Mouse (Mus musculus) thymus, postnatal 0 days (tissue): ENCODE measurements around the gene Ppm1b. TPM values are rescaled to one million over a fixed set of nuclear protein-coding genes. Genes with fewer than 3 reads are reported as not detected.

Experiments used
- DNase-seq: peaks from one replicate; pipeline ENCODE4 v3.0.0-alpha.2; 2015; ENCODE audit warnings: low spot score
- polyA plus RNA-seq: library from polyadenylated mRNA; unstranded; fragments of >200 nt; fragmentation: Nextera tagmentation; extraction: Ambion mirVana; gene quantifications from 2 replicates; pipeline ENCODE4 v1.2.1, GENCODE M21; 2015

Gene Ppm1b
- polyA plus RNA-seq, 1 experiment from 2014 or later: 72.9 TPM

DNA sequence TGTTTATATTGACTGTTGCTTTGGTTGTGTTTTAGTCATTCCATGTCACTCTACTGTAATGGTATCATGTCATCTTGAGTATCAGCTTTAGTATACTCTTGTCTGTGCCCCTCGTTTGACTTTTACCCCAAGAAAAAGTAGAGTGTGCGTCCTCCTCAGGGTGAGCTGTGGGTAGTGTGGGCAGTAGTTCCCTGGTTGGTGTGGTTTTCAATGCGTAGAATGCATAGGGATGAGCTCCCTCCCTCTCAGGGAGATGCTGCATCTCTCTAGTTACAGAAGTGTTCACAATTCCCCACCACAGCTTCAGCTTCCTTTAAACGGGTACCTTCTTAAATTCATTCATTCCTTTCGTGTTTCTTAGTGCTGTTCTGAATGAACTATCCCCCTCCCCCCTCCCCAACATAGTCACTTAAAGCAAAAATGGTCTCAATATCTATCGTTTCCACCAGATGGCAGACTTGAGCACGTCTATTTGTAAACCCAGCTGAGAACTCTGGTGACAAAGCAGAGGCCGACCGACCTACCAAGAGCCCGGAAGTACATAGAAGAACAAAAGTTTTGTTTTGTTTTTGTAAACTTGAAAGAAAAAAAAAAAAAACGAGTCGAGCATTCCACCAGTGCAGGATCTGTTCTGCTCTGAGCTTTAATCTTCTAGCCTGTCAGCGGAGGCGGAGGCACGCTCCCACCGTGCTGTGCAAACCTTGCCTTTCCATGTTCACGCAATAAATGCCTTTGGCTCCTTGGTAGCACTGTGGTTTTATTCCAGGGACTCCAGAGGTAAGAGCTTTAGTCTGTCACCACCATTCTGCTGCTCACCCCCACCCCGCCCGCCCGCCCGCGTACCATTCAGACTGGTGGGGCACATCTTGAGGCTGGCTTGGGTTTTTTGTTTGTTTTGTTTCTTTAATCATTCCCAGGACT is 67.0 kb downstream of the Ppm1b start:
- peak; percentile 88 for DNase-seq

DNA sequence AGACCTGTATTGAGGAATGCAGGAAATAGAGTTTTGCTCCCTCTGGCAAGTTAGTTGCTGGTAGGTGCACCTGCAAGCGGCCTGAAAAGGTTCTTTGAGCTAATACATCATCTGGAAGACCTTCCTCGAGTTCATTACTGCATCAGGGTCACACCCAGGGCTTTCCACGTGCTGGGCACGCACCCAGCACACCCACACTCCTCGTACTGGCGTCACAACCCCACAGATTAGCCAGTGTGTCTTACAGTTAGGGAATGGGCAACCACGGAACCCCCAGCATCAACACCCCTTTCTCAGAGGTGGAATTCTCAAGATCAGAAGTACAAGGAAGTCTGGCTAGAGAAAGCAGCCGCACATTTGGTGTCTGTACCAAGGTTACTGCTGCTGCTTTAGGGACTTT is 67.7 kb downstream of the Ppm1b start:
- no peak for DNase-seq

DNA sequence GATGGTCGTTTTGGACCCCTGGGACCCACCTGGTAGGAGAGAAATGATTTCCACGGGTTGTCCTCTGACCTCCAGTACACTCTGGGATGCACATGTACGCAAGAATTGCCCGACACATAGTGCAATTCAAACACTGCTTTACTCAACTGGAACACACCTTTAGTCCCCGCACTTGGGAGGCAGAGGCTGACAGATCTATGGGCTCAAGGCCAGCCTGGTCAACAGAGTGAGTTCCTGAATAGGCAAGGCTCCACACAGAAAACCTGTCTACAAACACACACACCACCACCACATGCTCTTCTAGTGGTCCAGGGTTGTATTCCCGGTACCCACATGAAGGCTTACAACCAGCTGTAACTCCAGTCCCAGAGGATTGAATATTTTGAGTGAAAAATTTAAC is 68.6 kb downstream of the Ppm1b start:
- DNase-seq: no peak

DNA sequence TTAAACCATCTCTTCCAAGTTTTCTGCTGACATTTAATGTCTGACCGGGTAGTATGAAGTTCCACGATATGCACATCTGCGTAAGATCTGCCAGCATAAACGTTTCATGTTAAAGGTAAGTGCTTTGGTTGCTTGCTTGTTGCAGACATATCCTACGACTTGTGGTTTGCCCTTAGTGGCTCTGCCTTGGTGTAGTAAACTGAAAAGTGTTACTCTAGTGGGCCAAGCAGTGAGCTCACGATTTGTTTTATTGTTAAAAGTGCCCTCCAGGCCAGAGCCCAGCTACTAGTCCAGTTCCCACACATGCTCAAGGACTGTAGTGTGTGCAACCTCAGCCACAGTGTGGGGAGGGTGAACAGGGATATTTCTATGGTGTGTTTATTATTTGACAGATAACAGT is 69.9 kb downstream of the Ppm1b start:
- DNase-seq: no peak

DNA sequence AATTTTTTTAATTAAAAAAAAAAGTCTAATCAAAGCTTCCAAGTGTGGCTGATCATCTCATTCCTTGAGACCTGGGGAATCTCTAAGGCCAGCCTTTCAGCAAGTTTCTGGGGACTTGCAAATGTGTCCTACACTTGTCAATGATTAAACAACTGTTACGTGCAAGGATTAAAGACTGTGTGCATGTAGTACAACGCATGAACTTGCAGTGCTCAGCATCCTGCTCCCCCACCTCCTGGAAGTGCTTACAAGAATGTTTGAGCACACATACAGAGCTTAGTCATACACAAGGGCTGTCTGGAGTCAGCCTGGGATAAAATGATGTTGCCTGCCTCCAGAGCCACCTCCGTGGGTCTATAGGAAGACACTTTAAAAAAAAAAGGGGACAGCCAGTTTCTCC is 70.7 kb downstream of the Ppm1b start:
- no peak for DNase-seq

DNA sequence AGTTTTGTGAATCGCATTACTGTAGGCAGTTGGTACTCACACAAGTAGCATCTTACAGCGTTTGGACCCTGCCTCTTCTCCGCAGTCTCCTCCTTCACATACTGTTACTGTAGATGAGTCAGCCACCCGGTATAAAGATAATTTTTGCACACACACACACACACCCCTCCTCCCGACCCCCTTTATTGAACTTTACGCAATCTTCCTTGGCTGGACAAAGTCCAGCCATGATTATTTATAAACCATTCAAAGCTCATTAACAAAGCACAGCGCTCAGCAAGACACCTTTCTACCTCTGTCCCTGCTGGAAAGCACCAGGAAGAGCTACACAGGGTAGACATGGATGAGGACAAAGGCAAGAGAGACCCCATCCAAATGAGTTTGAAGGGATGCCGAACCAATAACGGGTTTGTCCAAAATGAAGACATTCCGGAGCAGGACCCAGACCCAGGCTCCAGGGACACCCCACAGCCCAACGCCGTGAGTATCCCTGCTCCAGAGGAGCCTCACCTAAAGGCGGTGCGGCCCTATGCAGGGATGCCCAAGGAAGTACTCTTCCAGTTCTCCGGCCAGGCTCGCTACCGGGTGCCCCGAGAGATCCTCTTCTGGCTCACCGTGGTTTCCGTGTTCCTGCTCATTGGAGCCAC is 71.7 kb downstream of the Ppm1b start, which contains the start of gene Slc3a1:
Slc3a1 (plus strand) TSS at position 284 of the 647 bp plus-strand sequence.
- DNase-seq: no peak

DNA sequence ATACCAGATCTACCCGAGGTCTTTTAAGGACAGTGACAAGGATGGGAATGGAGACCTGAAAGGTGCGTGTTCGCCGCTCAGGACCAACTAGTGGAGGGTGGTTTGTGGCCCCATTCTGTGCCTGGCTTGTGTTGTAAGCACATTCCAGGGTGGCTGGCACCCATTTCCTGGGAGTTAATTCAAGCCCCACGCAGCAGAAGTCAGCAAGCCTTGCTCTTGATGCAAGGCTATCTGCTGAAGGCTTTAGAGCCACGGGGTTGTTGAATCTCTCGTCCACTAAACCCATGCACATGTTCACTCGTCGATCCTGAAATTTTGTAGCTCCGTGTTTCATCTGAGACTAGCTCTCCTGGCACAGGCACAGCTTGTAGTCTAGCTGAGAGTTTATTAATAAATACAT is 72.3 kb downstream of the Ppm1b start:
- no peak for DNase-seq

DNA sequence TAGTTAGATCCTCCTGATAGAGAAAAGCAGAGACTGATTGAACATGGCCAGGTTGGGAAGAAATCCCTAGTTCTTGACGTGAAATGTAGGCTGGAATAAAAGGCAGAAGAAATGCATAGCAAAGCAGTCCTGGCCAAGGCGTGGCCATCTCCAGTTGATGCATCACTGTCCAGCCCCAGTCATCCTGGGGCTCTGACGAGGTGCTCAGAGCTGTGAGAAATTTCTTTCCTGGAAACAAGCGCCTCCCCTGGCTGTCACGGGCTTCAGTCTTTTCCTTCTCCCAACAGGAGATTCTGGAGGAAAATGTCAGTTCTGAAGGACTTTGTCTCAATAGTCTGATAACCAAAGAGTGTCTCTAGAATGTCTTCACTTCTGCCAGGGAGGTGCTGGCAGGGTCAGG is 74.1 kb downstream of the Ppm1b start:
- DNase-seq: no peak

DNA sequence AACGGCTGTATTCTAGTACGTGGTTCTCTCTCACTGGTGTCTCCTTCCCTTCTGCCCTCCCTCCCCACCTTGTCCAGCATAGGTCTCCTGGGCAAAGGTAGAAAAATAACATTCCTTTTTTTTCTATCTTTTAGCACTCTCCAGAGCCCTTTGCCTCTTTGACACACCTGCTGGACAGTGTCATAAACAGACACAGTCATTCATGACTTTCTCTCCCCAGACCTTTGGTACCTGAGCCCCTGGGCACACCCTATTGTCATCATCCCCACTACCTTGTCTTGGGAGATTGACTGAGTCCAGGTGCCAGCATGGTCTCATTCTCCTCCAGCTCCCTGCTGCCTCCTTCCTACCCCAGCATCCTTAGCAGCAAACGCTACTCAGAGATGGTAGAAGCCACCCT is 76.5 kb downstream of the Ppm1b start:
- DNase-seq: no peak

DNA sequence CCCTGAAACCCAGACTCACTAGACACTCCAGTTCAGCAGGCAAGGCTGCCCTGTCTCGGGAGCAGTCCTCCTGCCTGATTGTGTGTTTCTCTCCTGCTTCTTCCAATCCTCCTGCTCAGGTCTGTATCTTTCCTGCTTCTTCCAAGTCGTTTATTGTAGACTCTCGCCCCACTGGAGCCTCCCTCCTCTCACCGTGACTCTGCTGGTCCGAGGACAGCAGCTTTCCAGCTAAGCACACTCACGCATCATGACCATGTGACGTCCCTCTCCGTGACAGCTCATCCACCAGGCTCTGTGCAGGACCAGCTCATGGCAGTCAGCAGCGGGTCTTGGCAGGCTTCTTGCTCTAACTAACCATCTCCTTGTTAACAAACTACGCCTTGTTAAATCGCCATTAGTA is 77.5 kb downstream of the Ppm1b start:
- DNase-seq: no peak

DNA sequence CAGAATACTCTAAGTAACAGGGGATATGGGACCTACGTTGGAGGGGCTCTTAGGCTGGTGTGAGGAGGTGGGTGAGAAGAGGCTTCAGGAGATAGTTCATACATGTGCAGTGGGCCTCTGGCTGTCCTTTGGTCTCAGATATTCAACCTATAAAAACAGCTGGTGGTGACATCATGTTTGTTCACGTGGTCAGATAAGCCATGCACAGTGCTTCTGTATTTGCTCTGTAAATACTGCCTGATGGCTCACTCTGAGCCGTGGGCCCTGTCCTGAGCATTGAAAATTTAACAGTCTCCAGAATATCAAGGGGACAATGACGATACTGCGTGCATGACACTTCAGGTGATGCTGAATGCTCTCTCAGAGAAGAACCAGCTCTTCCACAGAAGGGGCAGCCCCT is 81.3 kb downstream of the Ppm1b start:
- DNase-seq: no peak

DNA sequence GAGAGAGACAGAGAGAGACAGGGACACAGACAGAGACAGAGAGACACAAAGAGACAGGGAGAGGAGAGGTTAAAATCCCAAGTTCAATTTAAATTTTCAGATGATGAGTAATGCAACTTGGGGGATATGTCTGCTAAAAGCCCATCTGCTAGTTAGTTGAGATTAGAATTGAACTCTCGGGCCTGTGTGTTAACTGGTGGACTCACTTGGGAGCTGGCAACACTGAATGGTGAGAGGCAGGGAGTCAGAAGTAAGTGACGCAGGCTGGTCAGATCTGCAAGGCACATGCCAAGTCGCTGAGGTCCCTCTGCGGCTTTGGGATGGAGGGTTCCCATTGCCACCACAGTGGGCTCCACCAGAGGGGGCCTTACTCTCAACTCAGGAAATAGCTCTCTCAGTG is 81.8 kb downstream of the Ppm1b start:
- DNase-seq: no peak

DNA sequence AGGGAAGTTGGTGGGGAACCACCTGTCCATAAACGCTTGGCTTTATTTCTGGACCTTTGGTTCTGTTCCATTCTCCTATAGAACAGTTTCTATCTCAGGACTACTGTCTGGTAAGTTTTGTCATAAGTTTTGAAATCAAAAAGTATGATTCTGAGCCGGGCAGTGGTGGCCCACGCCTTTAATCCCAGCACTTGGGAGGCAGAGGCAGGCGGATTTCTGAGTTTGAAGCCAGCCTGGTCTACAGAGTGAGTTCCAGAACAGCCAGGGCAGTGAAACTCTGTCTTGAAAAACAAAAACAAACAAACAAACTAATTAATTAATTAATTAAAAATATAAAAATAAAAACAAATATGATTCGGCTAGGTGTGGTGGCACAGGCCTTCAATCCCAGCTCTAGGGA is 82.2 kb downstream of the Ppm1b start:
- DNase-seq: no peak

DNA sequence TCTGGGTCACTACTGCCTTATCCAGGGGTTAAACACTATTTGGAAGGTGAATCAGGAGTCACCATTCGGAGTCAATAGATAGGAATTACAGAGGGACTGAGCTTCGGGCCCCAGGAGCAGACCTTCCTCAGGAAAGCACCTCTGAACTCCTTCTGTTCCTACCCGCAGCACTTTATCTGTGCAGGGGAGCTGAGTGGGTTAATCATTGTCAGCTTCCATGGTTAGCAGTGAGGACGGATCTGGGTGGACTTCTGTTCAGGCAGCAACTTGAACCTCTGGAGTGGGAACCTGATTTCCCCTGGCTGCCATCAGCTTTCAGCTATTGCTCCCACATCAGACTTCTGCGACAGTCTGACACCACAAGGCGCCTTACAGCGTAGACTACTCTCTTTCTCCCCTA is 84.4 kb downstream of the Ppm1b start:
- DNase-seq: no peak

DNA sequence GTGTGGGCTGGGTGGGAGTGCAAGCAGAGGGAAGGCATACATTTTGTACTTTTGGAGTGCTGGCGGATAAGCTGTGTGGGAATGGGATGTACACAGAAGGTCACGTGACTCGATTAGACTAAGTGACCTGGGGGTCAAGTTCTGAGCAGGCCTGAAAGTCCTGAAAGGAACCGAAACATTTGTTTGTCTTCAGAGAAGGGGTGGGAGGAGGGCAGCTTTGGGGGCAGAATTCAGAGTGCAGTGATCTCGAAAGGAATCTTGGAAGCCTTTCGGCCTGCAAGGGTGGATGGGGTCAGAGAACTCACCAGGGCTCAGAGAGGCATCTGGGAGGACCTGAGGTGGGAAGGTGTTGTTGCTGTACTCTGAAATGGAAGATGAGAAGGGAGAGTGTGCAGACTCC is 85.9 kb downstream of the Ppm1b start:
- DNase-seq: no peak

DNA sequence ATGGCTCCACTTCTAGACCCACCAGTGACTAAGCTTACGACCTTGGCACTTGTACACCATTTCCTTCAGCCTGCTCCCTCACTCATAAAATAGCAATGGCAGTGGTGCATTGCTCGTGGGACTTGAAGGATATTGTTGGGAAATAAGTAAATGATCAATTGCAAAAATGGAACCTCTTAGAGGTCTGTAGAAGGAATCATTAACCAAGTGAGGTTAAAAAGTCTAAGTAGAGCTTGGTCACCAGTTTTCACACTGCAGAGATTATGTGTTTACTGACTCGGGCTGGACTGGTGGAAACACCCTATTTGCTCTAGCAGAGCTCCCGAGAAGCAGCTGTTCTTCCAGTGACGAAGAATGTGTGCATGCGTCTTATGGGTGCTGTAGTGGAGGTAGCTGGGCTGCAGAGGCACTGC is 86.9 kb downstream of the Ppm1b start:
- no peak for DNase-seq

DNA sequence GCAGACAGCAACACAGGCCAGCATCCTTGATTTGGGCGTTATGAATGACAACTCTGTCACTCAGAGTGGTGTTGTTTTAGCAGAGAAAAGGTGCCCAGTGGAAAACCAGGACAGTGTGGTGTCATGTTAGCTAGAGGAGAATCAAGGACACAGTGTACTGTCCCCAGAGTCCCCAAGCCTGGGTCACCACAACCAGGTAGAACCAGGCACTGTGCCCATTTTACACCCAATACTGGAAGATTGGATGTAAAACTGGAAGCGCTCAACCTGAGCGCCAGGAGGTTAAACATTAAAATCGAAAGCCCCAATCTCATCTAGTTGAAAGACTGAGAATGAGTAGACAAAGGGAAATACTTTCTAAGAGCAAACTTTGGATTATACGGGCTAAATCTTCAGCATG is 87.9 kb downstream of the Ppm1b start:
- no peak for DNase-seq

DNA sequence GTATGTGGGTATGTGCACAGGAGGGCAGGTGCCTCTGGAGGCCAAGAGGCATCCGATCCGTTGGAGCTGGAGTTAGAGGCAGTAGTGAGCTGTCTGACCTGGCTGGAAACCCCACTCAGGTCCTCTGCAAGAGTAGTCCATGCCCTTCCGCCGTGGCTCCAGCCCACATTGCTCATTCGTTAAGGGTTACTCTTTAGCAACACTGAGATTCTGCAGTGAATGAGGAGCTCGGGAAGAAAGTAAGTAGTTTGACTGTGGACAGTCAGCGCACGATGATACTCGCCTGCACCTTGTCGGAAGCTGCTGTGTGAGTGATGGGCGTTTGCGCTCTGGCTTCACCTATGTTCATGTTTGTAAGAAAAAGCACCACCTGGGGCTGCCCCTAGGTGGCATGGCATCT is 88.6 kb downstream of the Ppm1b start:
- no peak for DNase-seq

DNA sequence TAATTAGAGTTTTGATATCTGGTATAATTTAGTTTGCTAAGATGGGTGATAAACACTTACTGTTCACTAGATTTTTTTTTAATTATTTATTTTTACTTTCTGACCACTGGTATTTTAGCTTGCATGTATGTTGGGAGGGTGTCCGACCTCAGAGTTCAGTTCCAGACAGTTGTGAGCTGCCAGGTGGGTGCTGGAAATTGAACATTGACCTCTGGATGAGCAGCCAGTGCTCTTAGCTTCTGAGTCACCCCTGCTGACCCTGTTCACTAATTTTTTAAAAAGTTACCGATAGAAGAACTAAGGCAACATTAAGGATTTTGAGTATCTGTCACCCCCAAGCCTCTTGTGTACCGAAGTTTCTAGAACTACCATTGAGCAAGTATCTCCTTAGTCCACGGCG is 91.8 kb downstream of the Ppm1b start:
- DNase-seq: no peak

DNA sequence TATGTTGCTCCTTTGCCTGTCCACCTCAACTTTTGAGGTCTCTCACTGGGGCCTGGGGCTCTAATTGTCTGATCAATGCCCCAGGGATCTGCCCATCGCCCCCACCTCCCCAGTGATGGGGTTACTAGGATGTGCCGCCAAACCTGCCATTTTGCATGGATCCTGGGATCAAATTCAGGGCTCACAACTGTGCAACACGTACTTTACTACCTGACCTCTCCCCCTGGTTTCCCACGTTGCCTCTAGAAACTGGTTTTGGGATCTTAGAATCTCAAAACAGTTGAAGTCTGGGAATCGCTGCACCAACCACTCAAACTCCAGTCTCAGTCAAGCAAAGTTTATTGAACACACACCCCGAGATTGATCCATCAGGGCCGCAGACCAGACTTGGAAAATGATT is 101.7 kb downstream of the Ppm1b start:
- no peak for DNase-seq

DNA sequence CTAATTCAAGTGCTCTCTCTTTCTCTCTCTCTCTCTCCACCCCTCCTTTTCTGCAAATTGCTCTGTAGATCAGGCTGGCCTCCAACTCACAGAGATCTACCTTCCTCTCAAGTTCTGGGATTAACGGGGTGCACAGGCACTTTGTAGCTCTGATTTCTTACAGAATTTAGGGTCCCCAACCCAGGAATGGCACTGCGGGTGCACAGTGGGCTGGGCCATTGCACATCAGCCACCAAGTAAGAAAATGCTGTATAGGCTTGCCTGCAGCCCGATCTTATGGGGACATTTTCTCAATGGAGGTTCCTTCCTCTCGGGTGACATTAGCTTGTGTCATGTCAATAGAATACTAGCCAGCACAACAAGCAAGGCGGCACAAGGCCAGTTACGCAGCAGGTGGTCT is 102.6 kb downstream of the Ppm1b start:
- DNase-seq: no peak

DNA sequence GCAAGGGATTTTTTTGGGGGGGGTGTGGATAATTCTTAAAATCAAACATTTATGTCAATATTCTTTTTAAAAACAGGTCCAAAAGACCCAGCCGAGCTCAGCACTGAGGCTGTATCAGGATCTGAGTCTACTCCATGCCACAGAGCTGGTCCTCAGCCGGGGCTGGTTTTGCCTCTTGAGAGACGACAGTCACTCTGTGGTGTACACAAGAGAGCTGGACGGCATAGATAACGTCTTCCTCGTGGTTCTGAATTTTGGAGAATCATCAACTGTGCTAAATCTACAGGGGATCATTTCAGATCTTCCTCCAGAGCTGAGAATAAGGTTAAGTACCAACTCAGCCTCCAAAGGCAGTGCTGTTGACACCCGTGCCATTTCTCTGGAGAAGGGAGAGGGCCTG is 107.0 kb downstream of the Ppm1b start:
- DNase-seq: no peak

DNA sequence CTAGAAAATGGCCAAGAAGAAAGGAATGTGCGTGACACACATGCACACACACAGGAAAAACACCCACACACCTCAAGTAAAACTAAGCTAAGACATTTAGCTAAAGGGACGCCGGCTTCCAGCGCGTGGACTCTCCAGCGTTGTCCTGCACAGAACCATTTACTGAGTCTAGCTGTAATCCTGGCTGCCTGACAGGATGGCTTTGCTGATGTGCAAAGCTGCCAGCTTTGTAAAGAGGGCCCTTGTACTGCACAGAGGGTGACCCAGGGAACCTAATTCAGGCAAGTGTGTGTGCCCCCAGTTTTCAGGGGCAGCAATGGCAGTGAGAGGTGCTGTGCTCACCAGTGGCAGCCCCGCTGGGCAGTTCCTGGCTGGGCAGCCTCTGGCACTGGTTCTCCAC is 110.8 kb downstream of the Ppm1b start:
- DNase-seq: no peak
